Mouse (Mus musculus): ENCODE measurements around the gene Cnnm3. TPM values are rescaled to one million over a fixed set of nuclear protein-coding genes. Genes with fewer than 3 reads are reported as not detected.

Gene Cnnm3
- polyA plus RNA-seq, 1 experiment = 10.2 TPM

DNA sequence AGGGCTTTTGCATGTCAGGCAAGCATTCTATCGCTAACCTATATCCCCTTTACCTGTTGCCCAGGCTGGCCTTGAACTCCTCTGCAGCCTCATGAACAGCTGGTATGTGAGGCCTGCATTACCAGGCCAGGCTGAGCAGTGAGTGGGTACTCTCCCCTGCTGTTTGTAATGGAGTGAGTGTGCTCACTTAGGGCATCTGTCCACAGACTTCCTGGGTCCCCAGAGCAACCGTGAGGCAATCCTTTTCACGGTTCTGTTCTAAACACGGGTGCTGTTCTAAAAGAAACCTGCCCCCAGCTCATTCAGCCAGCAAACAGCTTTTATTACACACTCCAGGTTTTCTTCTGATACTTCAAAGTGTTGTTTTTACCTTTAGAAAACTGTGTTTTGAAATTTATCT is 27.1 kb downstream of the Cnnm3 start:
- H3K36me3 ChIP-seq (ENCODE audit: control insufficient read depth, insufficient read depth) = no peaks in the 10 kb centered on the region
- no peak for TF ChIP-seq E2F4 (IDR thresholded peaks at IDR 0.05; ENCODE audit: insufficient read depth)
- no peak for TF ChIP-seq USF1 (IDR thresholded peaks at IDR 0.05; ENCODE audit: low read depth)
- TF ChIP-seq CEBPB (IDR thresholded peaks at IDR 0.05; ENCODE audit: insufficient read depth, poor library complexity, severe bottlenecking) = no peak
- TF ChIP-seq REST (IDR thresholded peaks at IDR 0.05; ENCODE audit: insufficient read depth, insufficient read length) = no peak
- TF ChIP-seq SRF (IDR thresholded peaks at IDR 0.05; ENCODE audit: control insufficient read depth, insufficient read length, low read depth) = no peak
- TF ChIP-seq POLR2AphosphoS2 (IDR thresholded peaks at IDR 0.05; ENCODE audit: insufficient read length, low read depth) = no peak
- no peak overlapping the region for H3ac ChIP-seq (ENCODE audit: control insufficient read depth, insufficient read length)
- no peak overlapping the region for H3K4me3 ChIP-seq
- no peaks in the 10 kb centered on the region for H3K79me2 ChIP-seq (ENCODE audit: control insufficient read depth, insufficient read depth)
- no peaks in the 10 kb centered on the region for H3K27me3 ChIP-seq (ENCODE audit: control insufficient read depth, insufficient read depth, insufficient read length)
- H3K4me2 ChIP-seq (ENCODE audit: low read depth) = no peak overlapping the region

DNA sequence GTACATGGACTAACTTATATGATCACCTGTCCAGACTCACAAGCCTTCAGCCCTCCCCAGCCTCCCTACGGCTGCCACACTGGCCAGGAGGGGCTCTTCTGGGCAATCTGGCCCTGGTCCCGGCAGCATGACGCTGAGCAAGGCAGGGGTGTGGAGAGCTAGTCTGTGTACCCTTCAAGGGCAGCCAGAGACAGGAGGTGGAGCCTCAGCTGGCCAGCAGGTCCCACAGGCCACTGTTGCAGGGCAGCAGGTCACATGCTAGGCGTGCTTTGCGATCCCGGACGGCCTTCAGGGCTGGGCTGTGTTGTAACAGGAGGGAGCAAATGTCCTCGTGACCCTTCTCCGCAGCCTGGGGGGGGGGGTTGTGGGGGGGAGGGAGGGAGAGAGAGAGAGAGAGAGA is 27.5 kb downstream of the Cnnm3 start, which contains the start of gene Gm42417:
Gene Gm42417, minus strand, starts transcription at position 244 of the 400 bp plus-strand sequence.
- H3ac ChIP-seq (ENCODE audit: control insufficient read depth, insufficient read length) = no peak within 1 kb of the TSS
- no peaks in the 10 kb centered on the region for H3K36me3 ChIP-seq (ENCODE audit: control insufficient read depth, insufficient read depth)
- no peak within 1 kb of the TSS for H3K4me3 ChIP-seq
- H3K4me2 ChIP-seq (ENCODE audit: low read depth) = no peak within 1 kb of the TSS
- TF ChIP-seq MAX (IDR thresholded peaks at IDR 0.05; ENCODE audit: low read depth) = no peak
- peak in 1 of 3 experiments; percentile 63 for TF ChIP-seq MYOD1 (IDR thresholded peaks at IDR 0.05; ENCODE audit: control insufficient read depth in 1 of 3, insufficient read length in 2 of 3, low read depth in 2 of 3)
- peak in 2 of 3 experiments; percentile 30 to 66 for TF ChIP-seq MYOG (IDR thresholded peaks at IDR 0.05; ENCODE audit: control insufficient read depth in 1 of 3, insufficient read depth in 1 of 3, insufficient read length in 2 of 3, low read depth in 2 of 3)
- TF ChIP-seq POLR2A (IDR thresholded peaks at IDR 0.05; ENCODE audit: insufficient read length, low read depth) = no peak
- TF ChIP-seq REST (IDR thresholded peaks at IDR 0.05; ENCODE audit: insufficient read depth, insufficient read length) = no peak
- no peaks in the 10 kb centered on the region for H3K27me3 ChIP-seq (ENCODE audit: control insufficient read depth, insufficient read depth, insufficient read length)
- no peaks in the 10 kb centered on the region for H3K79me2 ChIP-seq (ENCODE audit: control insufficient read depth, insufficient read depth)

DNA sequence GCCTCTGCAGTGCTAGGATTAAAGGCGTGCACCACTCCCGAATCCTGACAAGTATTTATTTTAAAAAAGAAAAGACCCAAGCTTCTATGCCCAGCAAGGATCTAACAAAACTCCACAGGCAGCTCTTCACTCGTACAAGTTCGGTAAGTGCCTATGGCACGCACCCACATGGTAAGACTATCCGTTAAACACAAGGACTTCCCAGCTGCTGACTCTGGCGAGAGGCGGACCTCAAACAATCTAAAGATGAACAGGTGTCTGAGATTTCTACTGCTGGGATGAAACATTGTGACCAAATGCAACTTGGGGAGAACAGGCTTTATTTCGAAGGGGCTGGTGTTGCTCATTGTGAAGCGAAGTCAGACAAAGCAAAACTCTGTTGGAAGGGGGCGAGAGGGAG is 28.5 kb downstream of the Cnnm3 start:
- no peak overlapping the region for H3K4me3 ChIP-seq
- no peak overlapping the region for H3K4me2 ChIP-seq (ENCODE audit: low read depth)
- H3K27me3 ChIP-seq (ENCODE audit: control insufficient read depth, insufficient read depth, insufficient read length) = no peaks in the 10 kb centered on the region
- no peak for TF ChIP-seq REST (IDR thresholded peaks at IDR 0.05; ENCODE audit: insufficient read depth, insufficient read length)
- no peak for TF ChIP-seq E2F4 (IDR thresholded peaks at IDR 0.05; ENCODE audit: insufficient read depth)
- TF ChIP-seq SRF (IDR thresholded peaks at IDR 0.05; ENCODE audit: control insufficient read depth, insufficient read length, low read depth) = no peak
- peak in 1 of 3 experiments; percentile 53 for TF ChIP-seq MYOG (IDR thresholded peaks at IDR 0.05; ENCODE audit: control insufficient read depth in 1 of 3, insufficient read depth in 1 of 3, insufficient read length in 2 of 3, low read depth in 2 of 3)
- peak in 1 of 3 experiments; percentile 63 for TF ChIP-seq MYOD1 (IDR thresholded peaks at IDR 0.05; ENCODE audit: control insufficient read depth in 1 of 3, insufficient read length in 2 of 3, low read depth in 2 of 3)
- no peak for TF ChIP-seq USF1 (IDR thresholded peaks at IDR 0.05; ENCODE audit: low read depth)
- TF ChIP-seq TCF12 (IDR thresholded peaks at IDR 0.05; ENCODE audit: insufficient read depth, poor library complexity, severe bottlenecking) = peak; percentile 17
- TF ChIP-seq POLR2A (IDR thresholded peaks at IDR 0.05; ENCODE audit: insufficient read length, low read depth) = no peak
- peaks cover under 1% of the 10 kb centered on the region for H3K79me2 ChIP-seq (ENCODE audit: control insufficient read depth, insufficient read depth)
- H3ac ChIP-seq (ENCODE audit: control insufficient read depth, insufficient read length) = no peak overlapping the region
- H3K36me3 ChIP-seq (ENCODE audit: control insufficient read depth, insufficient read depth) = no peaks in the 10 kb centered on the region

DNA sequence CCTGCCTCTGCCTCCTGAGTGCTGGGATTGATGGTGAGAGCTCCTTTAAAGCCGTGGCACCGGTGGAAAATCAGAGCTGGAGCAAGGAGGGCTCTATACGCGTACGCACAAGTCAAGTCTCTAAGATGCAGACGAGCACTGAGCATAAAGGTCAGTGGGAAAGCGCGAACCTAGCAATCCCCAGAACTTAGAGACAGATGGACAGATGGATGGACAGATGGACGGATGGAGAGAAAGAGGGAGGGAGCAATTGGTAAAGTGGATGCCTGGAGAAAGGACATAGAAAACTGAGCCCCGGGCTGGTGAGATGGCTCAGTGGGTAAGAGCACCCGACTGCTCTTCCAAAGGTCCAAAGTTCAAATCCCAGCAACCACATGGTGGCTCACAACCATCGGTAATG is 29.1 kb downstream of the Cnnm3 start:
- H3K4me2 ChIP-seq (ENCODE audit: low read depth) = no peak overlapping the region
- peaks cover 7% of the 10 kb centered on the region for H3K79me2 ChIP-seq (ENCODE audit: control insufficient read depth, insufficient read depth)
- TF ChIP-seq MYOD1 (IDR thresholded peaks at IDR 0.05; ENCODE audit: control insufficient read depth in 1 of 3, insufficient read length in 2 of 3, low read depth in 2 of 3) = no peak
- no peak for TF ChIP-seq USF1 (IDR thresholded peaks at IDR 0.05; ENCODE audit: low read depth)
- TF ChIP-seq SRF (IDR thresholded peaks at IDR 0.05; ENCODE audit: control insufficient read depth, insufficient read length, low read depth) = no peak
- TF ChIP-seq MYOG (IDR thresholded peaks at IDR 0.05; ENCODE audit: control insufficient read depth in 1 of 3, insufficient read depth in 1 of 3, insufficient read length in 2 of 3, low read depth in 2 of 3) = no peak
- no peak for TF ChIP-seq POLR2A (IDR thresholded peaks at IDR 0.05; ENCODE audit: insufficient read length, low read depth)
- TF ChIP-seq POLR2AphosphoS2 (IDR thresholded peaks at IDR 0.05; ENCODE audit: insufficient read length, low read depth) = no peak
- no peak for TF ChIP-seq TCF3 (IDR thresholded peaks at IDR 0.05; ENCODE audit: insufficient read length, low read depth)
- TF ChIP-seq TCF12 (IDR thresholded peaks at IDR 0.05; ENCODE audit: insufficient read depth, poor library complexity, severe bottlenecking) = no peak
- no peak for TF ChIP-seq E2F4 (IDR thresholded peaks at IDR 0.05; ENCODE audit: insufficient read depth)
- TF ChIP-seq MAX (IDR thresholded peaks at IDR 0.05; ENCODE audit: low read depth) = no peak
- no peak for TF ChIP-seq REST (IDR thresholded peaks at IDR 0.05; ENCODE audit: insufficient read depth, insufficient read length)
- TF ChIP-seq CEBPB (IDR thresholded peaks at IDR 0.05; ENCODE audit: insufficient read depth, poor library complexity, severe bottlenecking) = no peak
- no peak overlapping the region for H3ac ChIP-seq (ENCODE audit: control insufficient read depth, insufficient read length)
- no peaks in the 10 kb centered on the region for H3K27me3 ChIP-seq (ENCODE audit: control insufficient read depth, insufficient read depth, insufficient read length)
- no peaks in the 10 kb centered on the region for H3K36me3 ChIP-seq (ENCODE audit: control insufficient read depth, insufficient read depth)
- H3K4me3 ChIP-seq = no peak overlapping the region

DNA sequence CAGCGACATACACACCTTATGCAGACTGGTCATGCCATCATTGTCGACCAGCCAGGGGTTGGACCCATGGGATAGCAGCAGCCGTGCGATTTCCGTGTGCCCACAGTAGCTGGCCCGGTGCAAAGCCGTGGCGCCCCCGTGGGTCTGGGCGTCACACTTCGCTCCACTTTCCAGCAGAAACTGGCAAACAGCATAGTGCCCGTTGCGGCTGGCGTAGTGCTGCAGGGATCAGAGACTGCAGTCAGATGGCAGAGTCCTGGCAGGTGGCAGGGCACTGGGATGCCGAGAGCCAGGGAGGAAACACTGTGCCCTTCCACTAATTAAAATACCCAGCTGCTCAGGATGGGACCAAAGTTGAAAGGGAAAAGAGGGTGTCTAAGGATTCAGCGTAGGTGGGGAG is 30.2 kb downstream of the Cnnm3 start:
- Histone ChIP-seq H3K4me2 (ENCODE audit: low read depth) (no peak overlapping the region), H3ac (ENCODE audit: control insufficient read depth, insufficient read length) (no peak overlapping the region), H3K27me3 (ENCODE audit: control insufficient read depth, insufficient read depth, insufficient read length) (no peaks in the 10 kb centered on the region), H3K36me3 (ENCODE audit: control insufficient read depth, insufficient read depth) (no peaks in the 10 kb centered on the region), H3K4me3 (no peak overlapping the region), H3K79me2 (ENCODE audit: control insufficient read depth, insufficient read depth) (peaks cover 15% of the 10 kb centered on the region)
- no peak for TF ChIP-seq USF1 (IDR thresholded peaks at IDR 0.05; ENCODE audit: low read depth)
- TF ChIP-seq MYOD1 (IDR thresholded peaks at IDR 0.05; ENCODE audit: control insufficient read depth in 1 of 3, insufficient read length in 2 of 3, low read depth in 2 of 3) = peak in 1 of 3 experiments; percentile 53

Measured in myocyte (in vitro differentiated cells).